In genomic region chr3:127852722-127853121, GRCm38 (mm10) we compare ENCODE assay signal across 7 mouse cellular contexts.
"Had no signal": no experiment of that assay in that cellular context is flagged by ENCODE, and none has a peak within 500 bp of the region (broad histone marks: within the 10 kb centered on the region; RNA-seq: fewer than 3 reads in every experiment).

No protein-coding gene starts in this region.

- H3K27ac ChIP-seq: left cerebral cortex, adult 2 months; limb, embryonic 10.5 days; midbrain, embryonic 13.5 days; neural tube, embryonic 15.5 days; stomach, postnatal 0 days had no signal

- H3K4me2 ChIP-seq: liver, embryonic 11.5 days; liver, embryonic 15.5 days; midbrain, embryonic 13.5 days had no signal

- H3K4me3 ChIP-seq: left cerebral cortex, adult 2 months; limb, embryonic 10.5 days; liver, embryonic 15.5 days; midbrain, embryonic 13.5 days; neural tube, embryonic 15.5 days had no signal

- H3K9ac ChIP-seq: liver, embryonic 15.5 days; midbrain, embryonic 13.5 days; neural tube, embryonic 15.5 days had no signal

- H3K27me3 ChIP-seq: liver, embryonic 15.5 days; midbrain, embryonic 13.5 days; neural tube, embryonic 15.5 days had no signal

- H3K36me3 ChIP-seq: limb, embryonic 10.5 days; liver, embryonic 15.5 days; midbrain, embryonic 13.5 days; neural tube, embryonic 15.5 days had no signal

- H3K9me3 ChIP-seq: limb, embryonic 10.5 days; liver, embryonic 15.5 days; midbrain, embryonic 13.5 days; neural tube, embryonic 15.5 days had no signal

- H3K4me1 ChIP-seq: limb, embryonic 10.5 days had no signal
